Comparison of ENCODE assay signal across 22 mouse cellular contexts in genomic region chr5:48410348-48410747, GRCm38 (mm10).
DNase-seq lines count a peak whose midpoint lies in the region; ATAC-seq and TF ChIP-seq lines count a peak whose summit lies in the region.
"Had no signal": no experiment of that assay in that cellular context is flagged by ENCODE, and none has a peak within 500 bp of the region (broad histone marks: within the 10 kb centered on the region; RNA-seq: fewer than 3 reads in every experiment).

No protein-coding gene starts in this region.

- intact Hi-C loops in gastrocnemius, adult 2 months (cut with DNase I): no loop called here

- no peak overlapping the region for H3K4me3 ChIP-seq in gastrocnemius, adult 2 months
- H3K4me3 ChIP-seq: embryonic facial prominence, embryonic 15.5 days; heart, embryonic 12.5 days; limb, embryonic 12.5 days; midbrain, embryonic 10.5 days; myocyte; neural tube, embryonic 13.5 days had no signal

- H3K27ac ChIP-seq in gastrocnemius, adult 2 months: no peak overlapping the region
- H3K27ac ChIP-seq: embryonic facial prominence, embryonic 15.5 days; hindbrain, embryonic 14.5 days; limb, embryonic 12.5 days; macrophage; midbrain, embryonic 10.5 days; neural tube, embryonic 13.5 days had no signal

- TF ChIP-seq CTCF in gastrocnemius, adult 2 months (IDR thresholded peaks at IDR 0.05): no peak

- ATAC-seq in megakaryocyte, adult 5-6 weeks (ENCODE audit: poor library complexity, severe bottlenecking): no peak
- ATAC-seq: forebrain, embryonic 14.5 days; inflammation-experienced regulatory T-cells, adult 6 months; liver, postnatal 0 days; midbrain, embryonic 16.5 days had no signal

- DNase-seq in gastrocnemius, adult 2 months: peak; percentile 18
- no peak for DNase-seq in gastrocnemius, adult 8-10 months (ENCODE audit: low spot score in 2 of 2)
- DNase-seq in kidney, postnatal 10 days: peak; percentile 47
- no peak for DNase-seq in kidney, adult 11 months
- DNase-seq in 3T3-L1 (ENCODE audit: low read depth, low spot score): peak; percentile 22
- peak; percentile 71 for DNase-seq in adrenal gland, postnatal 14 days
- DNase-seq in thymus, postnatal 0 days (ENCODE audit: low spot score): no peak
- DNase-seq: cerebellum, adult 8-10 months; gastrocnemius, postnatal 10 days; liver, postnatal 0 days had no signal

Comparison
In these comparisons a context has a peak if more than half of its experiments do, and no peak if none do; other contexts are left out.
1. DNase-seq: peak in gastrocnemius, adult 2 months (single experiment), kidney, postnatal 10 days (single experiment), 3T3-L1 (single experiment) and adrenal gland, postnatal 14 days (single experiment); none in gastrocnemius, adult 8-10 months (0 of 2), kidney, adult 11 months (single experiment) and thymus, postnatal 0 days (single experiment).